Mouse (Mus musculus): ENCODE data around the gene Mturn. TPM values are rescaled to one million over a fixed set of nuclear protein-coding genes. Genes with fewer than 3 reads are reported as not detected.

Mturn gene
- polyA plus RNA-seq, 1 experiment, result 5.9 TPM

DNA sequence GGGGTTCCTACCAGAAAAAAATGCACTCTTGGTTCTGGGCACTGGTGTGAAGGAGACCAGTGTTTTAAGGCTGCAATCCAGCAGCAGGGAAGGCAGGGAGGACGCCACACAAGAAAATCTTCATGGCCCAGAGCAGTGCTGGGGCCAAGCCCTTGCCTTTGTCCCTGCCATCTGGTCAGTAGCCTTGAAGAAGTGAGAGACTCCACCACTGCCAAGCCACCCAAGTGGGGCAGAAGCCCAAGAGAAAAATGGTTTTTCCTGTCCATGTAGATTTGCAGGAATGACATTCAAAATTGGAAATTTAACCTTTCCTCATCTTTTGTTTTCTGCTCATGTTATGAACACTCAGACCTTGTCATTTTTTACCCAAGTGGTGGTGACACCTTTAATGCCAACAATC is 10.8 kb downstream of the Mturn start:
- Histone ChIP-seq H3K36me3 (ENCODE audit: control insufficient read depth, insufficient read depth, low read length) (no peaks in the 10 kb centered on the region), H3K27ac (ENCODE audit: insufficient read depth, low read length) (no peak overlapping the region), H3K4me3 (ENCODE audit: extremely low read depth, insufficient read depth, insufficient read length) (no peak overlapping the region), H3K4me1 (ENCODE audit: control insufficient read depth, insufficient read depth, insufficient read length) (no peaks in the 10 kb centered on the region), H3K27me3 (ENCODE audit: control insufficient read depth, insufficient read depth, low read length) (no peaks in the 10 kb centered on the region)
- WGBS, result 86% methylated on average over 1 of the region's 1 CpGs
- DNase-seq (ENCODE audit: low read depth in 1 of 2, low spot score in 2 of 2), result no peak
- no peak for TF ChIP-seq POLR2A (IDR thresholded peaks at IDR 0.05; ENCODE audit: low read depth, low read length)
- no peak for TF ChIP-seq CTCF (IDR thresholded peaks at IDR 0.05; ENCODE audit: extremely low read depth, insufficient read depth, insufficient read length, insufficient replicate concordance)

DNA sequence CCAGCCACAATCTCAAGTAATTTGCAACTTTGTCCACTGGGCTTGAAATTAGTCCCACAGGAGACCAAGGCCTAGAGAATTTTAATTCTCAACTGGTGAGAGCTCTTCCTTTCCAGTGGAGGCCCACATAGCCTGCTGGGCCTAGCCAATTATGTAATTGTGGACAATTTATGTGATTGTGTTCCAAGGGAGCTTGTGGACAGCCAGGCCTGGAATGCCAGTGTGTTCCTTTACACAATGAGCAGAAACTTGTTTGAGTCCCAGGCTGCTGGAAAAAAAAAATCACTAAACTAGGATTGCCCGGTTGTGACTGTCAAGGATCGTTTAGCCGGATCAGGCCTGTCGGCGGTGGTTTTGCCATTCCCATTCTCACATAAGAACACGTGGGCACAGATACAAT is 11.9 kb downstream of the Mturn start:
- no peak overlapping the region for H3K4me3 ChIP-seq (ENCODE audit: extremely low read depth, insufficient read depth, insufficient read length)
- no peak for TF ChIP-seq POLR2A (IDR thresholded peaks at IDR 0.05; ENCODE audit: low read depth, low read length)
- no peak for TF ChIP-seq CTCF (IDR thresholded peaks at IDR 0.05; ENCODE audit: extremely low read depth, insufficient read depth, insufficient read length, insufficient replicate concordance)
- no peaks in the 10 kb centered on the region for H3K36me3 ChIP-seq (ENCODE audit: control insufficient read depth, insufficient read depth, low read length)
- no peak for DNase-seq (ENCODE audit: low read depth in 1 of 2, low spot score in 2 of 2)
- H3K27me3 ChIP-seq (ENCODE audit: control insufficient read depth, insufficient read depth, low read length), result no peaks in the 10 kb centered on the region
- H3K27ac ChIP-seq (ENCODE audit: insufficient read depth, low read length), result no peak overlapping the region
- H3K4me1 ChIP-seq (ENCODE audit: control insufficient read depth, insufficient read depth, insufficient read length), result no peaks in the 10 kb centered on the region
- WGBS, result 92% methylated on average over 6 of the region's 6 CpGs

DNA sequence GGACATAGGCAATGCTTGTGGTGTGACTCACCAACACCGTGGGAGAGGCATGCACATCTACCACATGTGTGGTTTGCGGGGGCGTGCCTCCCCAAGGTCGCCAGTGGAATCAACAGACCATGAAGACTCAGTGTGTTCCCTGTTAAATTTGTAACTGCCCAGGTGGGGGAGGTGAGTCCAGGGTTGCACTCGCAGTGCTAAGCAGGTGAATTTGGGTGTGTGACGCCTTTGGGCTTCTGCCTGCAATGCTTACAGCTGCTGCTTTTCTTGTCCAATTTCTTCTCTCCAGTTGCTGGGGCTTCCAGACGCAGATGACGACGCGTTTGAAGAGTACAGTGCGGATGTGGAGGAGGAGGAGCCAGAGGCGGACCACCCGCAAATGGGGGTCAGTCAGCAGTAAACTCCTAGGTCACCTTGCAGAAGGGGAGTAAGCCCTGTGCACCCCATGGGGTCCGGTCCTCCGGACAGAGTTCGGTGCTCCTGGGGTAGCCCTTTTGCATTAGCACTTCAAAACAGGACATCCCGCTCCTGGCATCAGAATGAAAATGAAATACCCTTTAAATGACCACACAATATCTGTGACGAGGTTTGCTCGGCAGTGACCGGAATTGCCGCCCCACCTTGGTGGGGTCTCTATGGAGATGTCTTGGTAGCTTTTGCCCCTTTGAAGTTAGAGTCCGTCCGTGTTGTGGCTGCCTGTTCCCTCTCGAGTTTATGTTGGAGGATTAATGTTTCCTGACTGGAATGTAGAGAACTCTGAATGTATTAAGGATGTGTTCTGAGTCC is 17.5 kb downstream of the Mturn start:
- Histone ChIP-seq H3K36me3 (ENCODE audit: control insufficient read depth, insufficient read depth, low read length) (no peaks in the 10 kb centered on the region), H3K4me1 (ENCODE audit: control insufficient read depth, insufficient read depth, insufficient read length) (peaks cover 4% of the 10 kb centered on the region; the same call in 1 of the 2 replicates), H3K4me3 (ENCODE audit: extremely low read depth, insufficient read depth, insufficient read length) (peak overlapping the region; percentile 60), H3K27ac (ENCODE audit: insufficient read depth, low read length) (no peak overlapping the region), H3K27me3 (ENCODE audit: control insufficient read depth, insufficient read depth, low read length) (no peaks in the 10 kb centered on the region)
- WGBS, result 1% methylated on average over 24 of the region's 24 CpGs
- TF ChIP-seq CTCF (IDR thresholded peaks at IDR 0.05; ENCODE audit: extremely low read depth, insufficient read depth, insufficient read length, insufficient replicate concordance) (no peak), POLR2A (IDR thresholded peaks at IDR 0.05; ENCODE audit: low read depth, low read length) (no peak)
- peak in 1 of 2 experiments; percentile 28 for DNase-seq (ENCODE audit: low read depth in 1 of 2, low spot score in 2 of 2)

GRCm38 (mm10) chr6:54699477-54700056 is 18.1 kb downstream of the Mturn start:
- H3K27ac ChIP-seq (ENCODE audit: insufficient read depth, low read length), result no peak overlapping the region
- no peaks in the 10 kb centered on the region for H3K27me3 ChIP-seq (ENCODE audit: control insufficient read depth, insufficient read depth, low read length)
- peak; percentile 69 to 78 for DNase-seq (ENCODE audit: low read depth in 1 of 2, low spot score in 2 of 2)
- peaks cover 4% of the 10 kb centered on the region; the same call in 1 of the 2 replicates for H3K4me1 ChIP-seq (ENCODE audit: control insufficient read depth, insufficient read depth, insufficient read length)
- H3K36me3 ChIP-seq (ENCODE audit: control insufficient read depth, insufficient read depth, low read length), result no peaks in the 10 kb centered on the region
- H3K4me3 ChIP-seq (ENCODE audit: extremely low read depth, insufficient read depth, insufficient read length), result peak overlapping the region; percentile 60
- 2% methylated on average over 19 of the region's 19 CpGs for WGBS
- no peak for TF ChIP-seq POLR2A (IDR thresholded peaks at IDR 0.05; ENCODE audit: low read depth, low read length)
- no peak for TF ChIP-seq CTCF (IDR thresholded peaks at IDR 0.05; ENCODE audit: extremely low read depth, insufficient read depth, insufficient read length, insufficient replicate concordance)

GRCm38 (mm10) chr6:54700516-54700915 is 19.1 kb downstream of the Mturn start:
- no peak overlapping the region for H3K4me3 ChIP-seq (ENCODE audit: extremely low read depth, insufficient read depth, insufficient read length)
- no peak for DNase-seq (ENCODE audit: low read depth in 1 of 2, low spot score in 2 of 2)
- TF ChIP-seq CTCF (IDR thresholded peaks at IDR 0.05; ENCODE audit: extremely low read depth, insufficient read depth, insufficient read length, insufficient replicate concordance) (no peak), POLR2A (IDR thresholded peaks at IDR 0.05; ENCODE audit: low read depth, low read length) (no peak)
- no peaks in the 10 kb centered on the region for H3K36me3 ChIP-seq (ENCODE audit: control insufficient read depth, insufficient read depth, low read length)
- 96% methylated on average over 2 of the region's 2 CpGs for WGBS
- no peak overlapping the region for H3K27ac ChIP-seq (ENCODE audit: insufficient read depth, low read length)
- H3K4me1 ChIP-seq (ENCODE audit: control insufficient read depth, insufficient read depth, insufficient read length), result peaks cover 6% of the 10 kb centered on the region; the same call in 1 of the 2 replicates
- H3K27me3 ChIP-seq (ENCODE audit: control insufficient read depth, insufficient read depth, low read length), result no peaks in the 10 kb centered on the region

- H3K36me3 ChIP-seq (ENCODE audit: control insufficient read depth, insufficient read depth, low read length), result no peaks in the 10 kb centered on the region
- H3K27me3 ChIP-seq (ENCODE audit: control insufficient read depth, insufficient read depth, low read length), result no peaks in the 10 kb centered on the region
- no peak for TF ChIP-seq POLR2A (IDR thresholded peaks at IDR 0.05; ENCODE audit: low read depth, low read length)
- TF ChIP-seq CTCF (IDR thresholded peaks at IDR 0.05; ENCODE audit: extremely low read depth, insufficient read depth, insufficient read length, insufficient replicate concordance), result no peak
- H3K4me1 ChIP-seq (ENCODE audit: control insufficient read depth, insufficient read depth, insufficient read length), result peaks cover 7% of the 10 kb centered on the region; the same call in 1 of the 2 replicates
- WGBS, result 87% methylated on average over 9 of the region's 9 CpGs
- no peak for DNase-seq (ENCODE audit: low read depth in 1 of 2, low spot score in 2 of 2)
- no peak overlapping the region for H3K27ac ChIP-seq (ENCODE audit: insufficient read depth, low read length)
- H3K4me3 ChIP-seq (ENCODE audit: extremely low read depth, insufficient read depth, insufficient read length), result no peak overlapping the region
These were observed 20.5 kb downstream of the Mturn start for GRCm38 (mm10) chr6:54701901-54702300.

All from spleen, adult 2 months (tissue).